Mouse (Mus musculus) G1E-ER4 (cell line): ENCODE measurements around the gene Dgkg. TPM values are rescaled to one million over a fixed set of nuclear protein-coding genes. Genes with fewer than 3 reads are reported as not detected.

Source experiments
- GATA1 ChIP-seq: IDR thresholded peaks from one replicate; pipeline ENCODE4 v1.8.0; 2012; ENCODE audit warnings: low read length, inconsistent platforms
- polyA plus RNA-seq: library from polyadenylated mRNA; stranded (reverse); fragments of >175 nt; gene quantifications from 2 replicates; pipeline ENCODE4 v1.2.3, GENCODE M21; 2012

The Dgkg gene
- polyA plus RNA-seq, 1 experiment, result not detected

GRCm38 (mm10) chr16:22504851-22505250 is 152.2 kb downstream of the Dgkg start:
- no peak for TF ChIP-seq GATA1

GRCm38 (mm10) chr16:22504049-22504448 is 153.0 kb downstream of the Dgkg start:
- TF ChIP-seq GATA1, result no peak

- no peak for TF ChIP-seq GATA1
Measured at GRCm38 (mm10) chr16:22503467-22503866, 153.6 kb downstream of the Dgkg start.

GRCm38 (mm10) chr16:22501855-22502254 is 155.2 kb downstream of the Dgkg start:
- TF ChIP-seq GATA1, result no peak

- no peak for TF ChIP-seq GATA1
Measured at GRCm38 (mm10) chr16:22500561-22500960, 156.5 kb downstream of the Dgkg start.

- TF ChIP-seq GATA1, result no peak
Measured at GRCm38 (mm10) chr16:22499951-22500350, 157.1 kb downstream of the Dgkg start.

- TF ChIP-seq GATA1, result no peak
Measured at GRCm38 (mm10) chr16:22499447-22499846, 157.6 kb downstream of the Dgkg start.

- no peak for TF ChIP-seq GATA1
Measured at GRCm38 (mm10) chr16:22497976-22498375, 159.0 kb downstream of the Dgkg start.

GRCm38 (mm10) chr16:22495259-22495658 is 161.8 kb downstream of the Dgkg start:
- TF ChIP-seq GATA1, result no peak

- no peak for TF ChIP-seq GATA1
Measured at GRCm38 (mm10) chr16:22494815-22495214, 162.2 kb downstream of the Dgkg start.

- no peak for TF ChIP-seq GATA1
Measured at GRCm38 (mm10) chr16:22493396-22493795, 163.6 kb downstream of the Dgkg start.

GRCm38 (mm10) chr16:22491446-22492166 is 165.4 kb downstream of the Dgkg start:
- TF ChIP-seq GATA1, result no peak

- TF ChIP-seq GATA1, result no peak
Measured at GRCm38 (mm10) chr16:22483900-22484299, 173.1 kb downstream of the Dgkg start.

GRCm38 (mm10) chr16:22479322-22479721 is 177.7 kb downstream of the Dgkg start:
- TF ChIP-seq GATA1, result no peak

GRCm38 (mm10) chr16:22471728-22472127 is 185.3 kb downstream of the Dgkg start:
- TF ChIP-seq GATA1, result no peak

GRCm38 (mm10) chr16:22469385-22469784 is 187.6 kb downstream of the Dgkg start:
- no peak for TF ChIP-seq GATA1

- TF ChIP-seq GATA1, result no peak
Measured at GRCm38 (mm10) chr16:22467111-22467510, 189.9 kb downstream of the Dgkg start.
